Mouse (Mus musculus) spleen, adult 2 months (tissue): ENCODE results near the gene Atf4. TPM values are rescaled to one million over a fixed set of nuclear protein-coding genes. Genes with fewer than 3 reads are reported as not detected.

Source experiments
- DNase-seq, 2 experiments: peaks; one replicate each; pipeline versions ENCODE4 v3.0.0 to v3.0.0-alpha.2; 2012 to 2021; ENCODE audit warnings: low spot score in 2 of 2, low read depth in 1 of 2
- H3K27ac ChIP-seq: fragments of 200-500 bp; 2 replicates; pipeline ENCODE4 v1.5.1; 2012; ENCODE audit warnings: low read length, inconsistent platforms; ENCODE audit not compliant: insufficient read depth
- H3K27me3 ChIP-seq: fragments of 200-500 bp; 2 replicates; pipeline ENCODE4 v1.6.1; 2012; ENCODE audit warnings: mild to moderate bottlenecking, moderate library complexity, low read length, inconsistent platforms; ENCODE audit not compliant: control insufficient read depth, insufficient read depth
- H3K36me3 ChIP-seq: fragments of 200-500 bp; 2 replicates; pipeline ENCODE4 v1.6.1; 2012; ENCODE audit warnings: mild to moderate bottlenecking, low read length, inconsistent platforms; ENCODE audit not compliant: control insufficient read depth, insufficient read depth
- H3K4me1 ChIP-seq: fragments of 200-500 bp; 2 replicates; pipeline ENCODE4 v1.6.1; 2011; ENCODE audit warnings: inconsistent platforms; ENCODE audit not compliant: control insufficient read depth, insufficient read depth, insufficient read length
- H3K4me3 ChIP-seq: fragments of 200-500 bp; 2 replicates; pipeline ENCODE4 v1.5.1; 2011; ENCODE audit warnings: mild to moderate bottlenecking, inconsistent platforms; ENCODE audit not compliant: insufficient read depth, insufficient read length; ENCODE audit errors: extremely low read depth
- CTCF ChIP-seq: fragments of 200-500 bp; IDR thresholded peaks from 2 replicates; pipeline ENCODE4 v1.5.1; 2011; ENCODE audit warnings: mild to moderate bottlenecking, inconsistent platforms; ENCODE audit not compliant: insufficient read depth, insufficient read length, insufficient replicate concordance; ENCODE audit errors: extremely low read depth
- POLR2A ChIP-seq: fragments of 200-500 bp; IDR thresholded peaks from 2 replicates; pipeline ENCODE4 v1.6.1; 2011; ENCODE audit warnings: low read depth, low read length, inconsistent platforms
- WGBS: fragments of 180-500 bp; shearing (Covaris S2); methylation state at CpG from one replicate; pipeline ENCODE4 v1.1.7; 2018; 5-methylcytosine and 5-hydroxymethylcytosine counted together
- polyA plus RNA-seq: library from polyadenylated mRNA; depleted of rRNA; stranded (reverse); fragments of >200 nt; gene quantifications from 2 replicates; pipeline ENCODE4 v1.2.3, GENCODE M21; 2012

Atf4 gene
- polyA plus RNA-seq, 1 experiment: 101 TPM

- DNase-seq: no peak
- Histone ChIP-seq H3K27me3 (no peaks in the 10 kb centered on the region), H3K4me3 (no peak overlapping the region), H3K36me3 (peaks cover 35% of the 10 kb centered on the region), H3K27ac (peak overlapping the region; percentile 23; the same call in 1 of the 2 replicates), H3K4me1 (peaks cover 4% of the 10 kb centered on the region; the same call in 1 of the 2 replicates)
- WGBS: 83% methylated on average over 6 of the region's 6 CpGs
- TF ChIP-seq CTCF (no peak), POLR2A (no peak)
Observed at GRCm38 (mm10) chr15:80250586-80250985, 4.4 kb upstream of the Atf4 start.

- WGBS: 73% methylated on average over 2 of the region's 2 CpGs
Observed at GRCm38 (mm10) chr15:80253530-80253929, 1.5 kb upstream of the Atf4 start.

GRCm38 (mm10) chr15:80254207-80254606 lies 777 bp upstream of the Atf4 start:
- H3K27ac ChIP-seq: peak overlapping the region; percentile 94
- WGBS: 70% methylated on average over 6 of the region's 6 CpGs
- TF ChIP-seq POLR2A (no peak), CTCF (no peak)
- H3K36me3 ChIP-seq: peaks cover 34% of the 10 kb centered on the region
- DNase-seq: no peak
- H3K4me3 ChIP-seq: peak overlapping the region; percentile 69
- H3K27me3 ChIP-seq: no peaks in the 10 kb centered on the region
- peaks cover 9% of the 10 kb centered on the region; the same call in 1 of the 2 replicates for H3K4me1 ChIP-seq

More at GRCm38 (mm10) chr15:80253530-80253929, 1.5 kb upstream of the Atf4 start:
- Histone ChIP-seq H3K4me1 (peaks cover 9% of the 10 kb centered on the region; the same call in 1 of the 2 replicates), H3K36me3 (peaks cover 37% of the 10 kb centered on the region), H3K4me3 (no peak overlapping the region), H3K27ac (no peak overlapping the region), H3K27me3 (no peaks in the 10 kb centered on the region)
- no peak for TF ChIP-seq POLR2A
- TF ChIP-seq CTCF: no peak
- no peak for DNase-seq

GRCm38 (mm10) chr15:80255646-80256121 lies 700 bp downstream of the Atf4 start:
- TF ChIP-seq POLR2A: no peak
- no peak for TF ChIP-seq CTCF
- H3K4me3 ChIP-seq: peak overlapping the region; percentile 89
- under 1% methylated on average over 50 of the region's 51 CpGs for WGBS
- H3K4me1 ChIP-seq: peaks cover 9% of the 10 kb centered on the region; the same call in 1 of the 2 replicates
- peak; percentile 75 to 79 for DNase-seq
- no peaks in the 10 kb centered on the region for H3K27me3 ChIP-seq
- H3K27ac ChIP-seq: peak overlapping the region; percentile 99
- H3K36me3 ChIP-seq: peaks cover 28% of the 10 kb centered on the region

- no peak for DNase-seq
- peaks cover 9% of the 10 kb centered on the region; the same call in 1 of the 2 replicates for H3K4me1 ChIP-seq
- 11% methylated on average over 16 of the region's 16 CpGs for WGBS
- no peaks in the 10 kb centered on the region for H3K27me3 ChIP-seq
- peak overlapping the region; percentile 64 for H3K27ac ChIP-seq
- TF ChIP-seq POLR2A (no peak), CTCF (no peak)
- H3K4me3 ChIP-seq: peak overlapping the region; percentile 89
- H3K36me3 ChIP-seq: peaks cover 27% of the 10 kb centered on the region
Observed at GRCm38 (mm10) chr15:80256242-80256641, 1.3 kb downstream of the Atf4 start.

- TF ChIP-seq POLR2A: no peak
- TF ChIP-seq CTCF: no peak
- peak overlapping the region; percentile 20; the same call in 1 of the 2 replicates for H3K27ac ChIP-seq
Observed at GRCm38 (mm10) chr15:80256656-80257601, 1.9 kb downstream of the Atf4 start.

More at GRCm38 (mm10) chr15:80256656-80257601, 1.9 kb downstream of the Atf4 start:
- 70% methylated on average over 12 of the region's 12 CpGs for WGBS
- Histone ChIP-seq H3K36me3 (peaks cover 27% of the 10 kb centered on the region), H3K4me3 (peak overlapping the region; percentile 89), H3K4me1 (peaks cover 9% of the 10 kb centered on the region; the same call in 1 of the 2 replicates), H3K27me3 (no peaks in the 10 kb centered on the region)
- no peak for DNase-seq
